Mouse (Mus musculus): Measurements from ENCODE around the gene Hipk3. TPM values are rescaled to one million over a fixed set of nuclear protein-coding genes. Genes with fewer than 3 reads are reported as not detected.

Gene Hipk3
- total RNA-seq, 2 experiments from 2014 or later: 85.7 to 86.5 TPM

DNA sequence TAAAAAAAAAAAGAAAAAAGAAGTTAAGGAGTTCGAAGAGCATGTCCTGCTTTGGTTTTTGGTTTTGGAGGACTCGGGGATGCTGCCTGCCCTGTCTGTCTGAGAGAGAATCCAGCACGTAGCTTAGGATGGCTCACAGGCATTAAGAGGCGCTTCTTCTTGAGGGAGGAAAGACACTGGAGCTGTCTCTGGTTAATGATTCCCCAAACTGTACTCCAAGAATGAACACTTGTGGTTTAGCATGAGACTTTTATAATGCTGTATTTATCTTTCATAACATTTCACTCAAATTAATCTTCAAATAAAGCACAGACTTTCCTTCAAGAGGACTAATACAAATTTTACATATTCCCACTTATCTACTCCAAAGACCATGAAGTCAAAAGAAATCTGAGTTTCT is 15.2 kb downstream of the Hipk3 start:
- DNase-seq (ENCODE audit: low spot score in 2 of 2): no peak
- intact Hi-C loops (cut with DNase I): no loop called here

DNA sequence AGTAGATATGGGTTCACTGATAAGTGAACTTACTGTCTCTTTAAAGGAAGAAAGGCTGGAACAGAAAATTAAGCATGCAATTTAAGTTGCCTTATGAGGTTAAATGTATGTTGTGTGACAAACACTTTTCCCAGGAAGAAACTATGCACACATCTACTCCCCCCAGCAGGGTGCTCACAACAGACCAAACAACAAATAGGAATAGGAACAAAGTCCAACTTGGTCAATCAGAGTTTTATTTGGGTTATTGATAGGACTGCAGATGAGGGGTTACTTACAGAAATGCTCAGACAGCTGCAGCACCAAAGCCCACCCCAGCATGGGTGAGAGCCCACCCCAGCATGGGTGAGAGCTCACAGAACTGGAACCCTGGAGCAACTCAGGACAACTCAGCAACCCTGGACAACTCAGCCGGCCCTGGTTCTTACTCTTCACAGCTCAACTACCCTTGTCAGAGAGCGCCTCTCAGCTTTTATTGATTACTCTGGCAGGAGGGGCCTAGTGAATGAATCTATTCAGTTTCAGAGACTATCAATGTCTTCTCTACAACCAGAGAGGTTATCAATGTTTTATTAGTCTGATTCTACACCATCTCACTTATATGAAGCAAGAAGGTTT is 16.7 kb downstream of the Hipk3 start:
- intact Hi-C loops (cut with DNase I): no loop called here
- DNase-seq (ENCODE audit: low spot score in 2 of 2): no peak

DNA sequence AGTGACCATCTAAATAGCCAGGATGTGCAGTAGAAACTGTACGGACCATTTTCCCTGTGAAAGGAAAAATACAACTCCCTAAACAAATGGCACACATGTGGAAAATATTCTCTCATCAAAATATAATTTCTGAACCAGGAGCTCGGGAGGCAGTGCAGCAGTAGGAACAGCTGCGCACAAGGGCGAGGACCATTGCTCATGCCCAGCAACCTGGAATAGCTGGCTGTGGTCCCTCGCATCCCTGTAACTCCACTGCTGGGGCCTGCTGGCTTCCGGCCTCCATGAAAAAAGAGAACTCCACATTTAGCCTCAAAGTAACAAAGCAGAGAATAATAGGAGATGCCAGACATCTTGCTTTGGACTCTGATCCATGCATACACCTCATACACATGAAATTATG is 22.2 kb downstream of the Hipk3 start:
- intact Hi-C loops (cut with DNase I): no loop called here

DNA sequence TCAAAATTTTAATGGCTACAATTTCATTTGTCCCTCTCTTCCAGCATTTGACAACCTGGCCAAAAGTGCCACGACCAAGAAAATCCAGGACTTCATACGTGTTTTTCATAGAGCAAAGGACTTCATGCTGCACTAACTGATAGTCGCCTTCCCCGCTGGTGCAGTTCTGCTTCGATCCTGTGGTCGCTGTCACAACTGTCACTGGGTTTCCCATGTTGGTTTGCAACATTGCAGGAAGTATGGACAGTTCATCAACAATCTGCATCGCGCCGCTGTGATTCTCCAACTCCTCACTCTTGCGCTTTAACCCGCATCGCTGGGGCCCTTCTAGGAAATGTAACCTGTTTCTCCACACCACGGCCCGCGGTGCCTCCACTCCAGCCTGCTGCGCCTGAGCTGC is 23.1 kb downstream of the Hipk3 start:
- no peak for DNase-seq (ENCODE audit: low spot score in 2 of 2)
- intact Hi-C loops (cut with DNase I): no loop called here

More for the DNA sequence above, 22.2 kb downstream of the Hipk3 start:
- no peak for DNase-seq (ENCODE audit: low spot score in 2 of 2)

DNA sequence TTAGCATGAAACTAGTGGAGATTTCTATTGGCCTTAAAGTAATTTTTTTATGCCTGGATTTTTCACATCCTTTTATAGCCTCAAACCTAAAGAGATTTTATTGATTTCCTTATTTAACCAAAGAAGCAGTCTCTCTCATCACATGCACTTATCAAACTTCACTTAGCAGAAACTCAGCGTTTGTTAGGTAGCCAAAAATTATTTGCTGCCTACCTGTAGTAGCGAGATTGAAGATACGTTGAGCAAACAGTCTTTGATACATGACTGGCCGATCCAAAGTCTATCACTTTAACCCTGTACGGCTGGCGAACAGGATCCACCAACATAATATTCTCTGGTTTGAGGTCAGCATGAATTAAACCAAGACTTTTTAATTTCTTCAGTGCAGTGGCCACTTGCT is 23.7 kb downstream of the Hipk3 start:
- intact Hi-C loops (cut with DNase I): no loop called here
- no peak for DNase-seq (ENCODE audit: low spot score in 2 of 2)

DNA sequence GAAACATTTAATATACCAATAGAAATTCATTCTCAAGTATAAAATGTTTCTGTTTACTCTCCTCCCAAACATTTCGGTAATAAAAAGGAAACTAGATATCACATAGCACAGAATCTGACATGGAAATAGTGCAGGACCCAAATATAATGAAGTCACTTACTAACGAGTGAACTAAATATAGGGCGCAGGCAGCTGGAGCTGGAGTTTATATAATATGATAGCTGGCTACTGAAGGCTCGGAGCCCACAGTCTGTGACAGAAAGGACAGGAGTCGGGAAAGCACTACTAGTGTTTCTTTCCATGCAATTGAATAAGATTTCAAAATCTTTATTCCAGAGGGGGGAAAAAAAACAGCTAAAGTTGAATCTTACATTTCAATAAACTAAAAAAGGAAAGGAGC is 25.8 kb downstream of the Hipk3 start:
- intact Hi-C loops (cut with DNase I): no loop called here
- DNase-seq (ENCODE audit: low spot score in 2 of 2): peak in 1 of 2 experiments; percentile 72

DNA sequence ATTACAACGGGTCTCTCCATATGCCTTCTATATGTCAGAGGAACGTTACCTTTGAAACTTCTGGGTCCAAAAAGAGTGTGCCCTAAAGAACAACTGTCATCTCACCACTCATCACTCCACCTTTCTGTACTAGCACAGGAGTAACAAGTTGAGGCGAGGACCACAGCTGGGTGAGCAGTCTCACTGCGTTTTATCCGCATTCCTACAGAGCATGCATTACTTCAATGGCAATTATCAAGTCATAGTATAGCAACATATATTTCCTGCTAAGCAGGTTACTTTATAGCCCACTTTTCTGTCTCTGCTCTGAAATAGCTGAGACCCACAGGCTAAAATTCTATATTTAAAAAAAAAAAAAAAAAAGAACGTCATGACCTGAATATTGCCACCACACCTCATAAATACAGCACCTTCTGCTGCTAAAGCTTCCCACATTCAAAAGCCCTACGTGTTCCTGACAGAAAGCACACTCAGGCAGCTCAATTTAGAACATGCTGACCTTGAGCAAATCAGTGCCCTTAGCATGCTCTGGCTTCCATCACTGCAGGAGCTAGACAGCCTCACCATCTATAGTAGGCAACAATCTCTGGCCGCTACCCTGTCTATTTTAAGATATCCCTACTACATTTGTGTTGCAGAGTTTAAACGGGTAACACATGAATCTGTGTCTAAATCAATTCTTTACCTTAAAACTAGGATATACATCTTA is 27.2 kb downstream of the Hipk3 start:
- intact Hi-C loops (cut with DNase I): no loop called here
- DNase-seq (ENCODE audit: low spot score in 2 of 2): peak in 1 of 2 experiments; percentile 31

DNA sequence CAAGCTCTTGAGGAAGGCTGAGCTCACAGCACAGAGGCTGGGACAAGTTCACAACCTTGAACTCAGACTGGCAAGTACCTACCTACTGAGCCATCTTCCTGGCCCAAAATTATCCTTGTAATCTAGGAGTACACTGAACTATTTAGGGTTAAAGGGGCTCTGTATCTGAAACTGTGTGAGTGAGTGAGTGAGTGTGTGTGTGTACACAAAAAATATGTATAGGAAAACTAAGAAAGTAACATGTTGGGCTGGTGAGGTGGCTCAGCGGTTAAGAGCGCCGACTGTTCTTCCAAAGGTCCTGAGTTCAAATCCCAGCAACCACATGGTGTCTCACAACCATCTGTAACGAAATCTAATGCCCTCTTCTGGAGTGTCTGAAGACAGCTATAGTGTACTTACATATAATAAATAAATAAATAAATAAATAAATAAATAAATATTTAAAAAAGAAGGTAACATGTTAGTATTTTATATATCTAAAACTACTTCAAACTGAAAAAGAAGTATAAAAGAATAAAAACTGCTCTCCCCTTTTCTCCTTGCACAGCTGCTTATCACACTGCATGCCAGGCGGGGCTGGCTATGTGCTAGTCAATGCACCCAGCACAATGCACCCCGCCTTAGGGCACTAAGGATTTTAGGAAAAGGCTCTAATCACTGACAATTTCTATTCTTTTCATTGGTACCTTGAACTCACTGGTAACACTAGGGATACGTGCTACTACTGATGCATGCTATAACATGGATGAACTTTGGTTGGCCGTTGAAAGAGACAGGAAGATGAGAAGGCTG is 28.4 kb downstream of the Hipk3 start:
- no peak for DNase-seq (ENCODE audit: low spot score in 2 of 2)

DNA sequence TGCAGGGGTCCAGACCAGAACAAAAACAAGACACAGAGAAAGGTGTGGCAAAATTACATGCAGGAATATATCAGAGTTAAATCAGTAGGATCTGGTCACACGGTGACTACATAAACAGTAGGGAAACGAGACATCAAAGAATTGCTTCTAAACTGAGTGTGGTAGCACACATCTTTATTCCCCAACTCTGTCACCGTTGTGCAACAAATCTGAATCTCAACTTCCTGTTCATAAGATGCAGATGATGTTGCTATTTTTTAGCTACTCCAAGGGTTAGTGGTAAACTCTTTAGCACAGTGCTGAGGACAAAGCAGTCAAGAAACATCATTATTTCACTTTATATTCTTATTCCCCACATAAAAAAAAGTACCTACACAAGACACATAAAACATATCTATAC is 34.2 kb downstream of the Hipk3 start:
- no peak for DNase-seq (ENCODE audit: low spot score in 2 of 2)
- intact Hi-C loops (cut with DNase I): no loop called here

More for the DNA sequence above, 28.4 kb downstream of the Hipk3 start:
- intact Hi-C loops (cut with DNase I): no loop called here

DNA sequence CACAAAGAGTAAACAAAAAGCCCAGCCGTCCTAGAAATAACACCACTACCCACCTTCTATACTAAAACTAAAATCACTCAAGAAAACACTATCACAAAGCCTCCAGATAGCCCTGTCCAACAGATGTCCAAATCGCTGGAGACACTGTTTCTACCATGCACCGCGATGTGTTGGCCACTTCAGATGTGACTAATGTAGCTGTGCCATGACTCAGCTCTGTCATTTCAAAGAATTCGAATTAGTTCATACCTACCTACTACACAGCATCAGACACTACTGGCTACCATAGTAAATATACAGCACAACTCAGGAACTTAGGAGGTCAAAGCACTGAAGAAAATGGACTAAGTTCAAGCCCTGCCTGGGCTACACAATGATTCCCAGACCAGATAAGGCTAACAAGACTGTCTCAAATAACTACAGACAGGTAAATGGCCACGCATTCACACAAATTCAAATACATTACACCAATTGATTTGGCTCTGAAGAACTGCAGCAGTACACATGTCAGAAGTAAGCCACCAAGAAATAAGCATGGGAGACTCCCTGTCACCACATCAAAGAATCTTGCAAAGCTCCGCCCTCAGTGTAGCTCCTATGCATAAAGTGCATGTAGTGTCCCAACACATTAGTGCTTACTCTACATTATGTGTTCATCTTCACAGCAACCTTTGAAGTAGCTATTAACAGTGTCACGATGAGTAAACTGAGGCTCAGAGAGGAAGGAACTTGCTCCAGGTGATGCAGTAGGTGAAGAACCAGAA is 35.5 kb downstream of the Hipk3 start:
- intact Hi-C loops (cut with DNase I): no loop called here
- DNase-seq (ENCODE audit: low spot score in 2 of 2): peak in 1 of 2 experiments; percentile 52

DNA sequence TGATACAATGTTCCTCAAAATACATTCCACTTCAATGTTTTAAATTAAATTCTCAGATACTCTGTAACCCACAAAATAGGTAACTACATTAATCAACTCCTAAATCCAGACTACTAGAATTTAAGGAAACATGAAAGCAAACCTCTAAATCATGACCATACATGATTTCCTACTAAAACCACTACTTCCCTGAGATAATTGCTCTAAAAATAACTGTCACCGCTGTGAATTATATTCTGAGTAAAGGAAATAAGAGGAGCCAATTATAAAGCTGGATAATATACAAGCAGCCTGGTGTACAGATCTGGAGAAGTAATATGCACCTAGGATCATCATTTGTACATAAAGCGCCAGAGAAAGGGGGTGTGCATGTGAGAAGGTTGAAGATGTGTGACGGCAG is 37.1 kb downstream of the Hipk3 start:
- intact Hi-C loops (cut with DNase I): no loop called here
- DNase-seq (ENCODE audit: low spot score in 2 of 2): no peak

DNA sequence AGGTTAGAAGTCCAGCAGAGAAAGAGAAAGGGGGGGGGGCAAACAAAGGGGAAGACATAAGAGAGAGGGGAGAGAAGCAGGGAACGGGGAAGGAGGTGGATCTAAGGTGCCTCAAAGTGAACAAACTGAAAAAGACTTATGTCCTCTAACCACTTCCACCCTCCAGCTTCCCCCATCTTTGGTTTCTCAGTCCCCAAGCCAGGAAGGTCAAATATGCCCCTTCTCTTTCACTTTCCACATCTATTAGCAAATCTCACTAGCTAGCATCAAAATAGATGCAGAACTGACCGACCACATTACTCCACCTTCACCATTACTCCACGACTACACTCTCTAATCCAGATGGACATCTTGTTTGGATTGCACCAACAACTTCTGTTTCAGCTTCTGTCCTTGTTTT is 43.6 kb downstream of the Hipk3 start:
- no peak for DNase-seq (ENCODE audit: low spot score in 2 of 2)
- intact Hi-C loops (cut with DNase I): no loop called here

DNA sequence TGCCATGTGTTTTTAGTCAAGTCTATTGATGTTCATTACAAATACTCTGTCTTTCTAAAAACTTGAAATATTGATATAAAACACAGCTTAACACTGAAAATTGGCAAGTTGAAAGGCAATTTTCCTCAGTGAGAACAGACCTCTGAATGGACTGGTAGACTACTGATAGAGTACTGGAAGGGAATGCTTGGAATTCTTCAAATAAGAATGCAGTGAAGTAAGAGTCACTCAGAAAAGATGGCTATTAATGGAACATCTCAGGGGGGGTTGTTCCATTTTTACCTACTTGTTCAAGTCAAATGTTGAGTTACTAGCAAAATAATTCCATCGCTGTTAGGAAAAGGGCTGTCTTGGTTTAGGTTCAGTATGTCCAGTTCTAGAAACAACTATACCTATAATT is 45.1 kb downstream of the Hipk3 start:
- no peak for DNase-seq (ENCODE audit: low spot score in 2 of 2)
- intact Hi-C loops (cut with DNase I): loop anchor here (5.0 to 10.0 kb wide), 2 partner anchors 43 to 414 kb away; partner anchors contain the start of gene Hipk3

DNA sequence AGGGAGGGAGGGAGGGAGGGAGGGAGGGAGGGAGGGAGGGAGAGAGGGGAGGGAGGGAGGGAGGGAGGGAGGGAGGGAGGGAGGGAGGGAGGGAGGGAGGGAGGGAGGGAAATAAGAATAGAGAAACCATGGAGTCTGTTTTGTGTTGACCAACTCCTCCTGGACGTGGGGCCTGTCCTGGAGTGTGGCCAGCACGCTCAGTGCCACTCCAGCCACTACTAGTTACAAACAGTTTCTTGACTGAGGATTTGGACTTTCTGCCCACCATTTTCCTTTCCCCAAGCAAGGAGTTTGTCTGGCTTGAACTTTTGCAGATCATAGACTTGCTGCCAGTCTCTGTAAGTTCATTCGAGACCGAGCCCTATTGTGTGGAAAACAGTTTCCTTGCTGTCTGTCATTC is 46.0 kb downstream of the Hipk3 start:
- intact Hi-C loops (cut with DNase I): loop anchor here (5.0 to 10.0 kb wide), 2 partner anchors 44 to 413 kb away; partner anchors contain the start of gene Hipk3
- DNase-seq (ENCODE audit: low spot score in 2 of 2): no peak

DNA sequence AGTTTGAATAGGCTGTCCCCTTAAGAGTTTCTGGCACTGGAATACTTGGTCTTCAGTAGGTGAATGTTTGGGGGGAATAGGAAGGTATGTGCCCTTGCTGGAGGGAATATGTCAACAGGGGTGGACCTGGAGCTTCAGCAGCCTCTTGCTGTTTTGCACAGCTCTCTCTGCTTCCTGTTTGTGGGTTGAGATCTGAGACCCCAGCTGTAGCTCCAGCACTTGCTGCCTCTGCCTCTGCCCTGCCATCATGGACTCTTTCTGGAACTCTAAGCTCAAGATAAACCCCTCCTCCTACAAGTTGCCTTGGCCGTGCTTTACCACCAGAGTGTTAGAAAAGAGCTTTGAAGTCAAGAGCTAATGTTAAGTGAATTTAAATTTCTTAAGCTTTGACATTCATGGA is 48.2 kb downstream of the Hipk3 start:
- DNase-seq (ENCODE audit: low spot score in 2 of 2): no peak
- intact Hi-C loops (cut with DNase I): loop anchor here (5.0 to 10.0 kb wide), 2 partner anchors 46 to 411 kb away; partner anchors contain the start of gene Hipk3

DNA sequence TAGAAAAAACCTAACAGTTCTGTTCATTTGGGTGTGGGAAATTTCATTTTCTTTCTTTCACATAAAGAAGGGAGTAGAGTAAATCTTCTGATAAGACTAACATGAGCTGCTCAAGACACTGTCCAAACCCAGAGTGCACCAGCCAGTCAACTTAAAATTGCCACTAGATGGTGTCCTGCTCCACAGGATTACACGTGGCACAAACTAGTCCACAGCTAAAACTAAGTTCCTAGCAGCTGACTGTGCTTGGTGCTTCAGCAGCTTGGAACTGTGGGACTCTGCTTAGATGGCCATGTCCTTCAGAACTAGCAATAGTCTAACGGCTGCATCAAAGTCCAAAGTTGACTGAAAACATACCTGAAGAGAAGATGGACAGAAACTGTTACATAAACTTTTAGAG is 49.5 kb downstream of the Hipk3 start:
- intact Hi-C loops (cut with DNase I): loop anchor here (1.0 to 10.0 kb wide), 3 partner anchors 48 to 410 kb away; partner anchors contain the start of gene Hipk3
- DNase-seq (ENCODE audit: low spot score in 2 of 2): peak; percentile 57 to 85

DNA sequence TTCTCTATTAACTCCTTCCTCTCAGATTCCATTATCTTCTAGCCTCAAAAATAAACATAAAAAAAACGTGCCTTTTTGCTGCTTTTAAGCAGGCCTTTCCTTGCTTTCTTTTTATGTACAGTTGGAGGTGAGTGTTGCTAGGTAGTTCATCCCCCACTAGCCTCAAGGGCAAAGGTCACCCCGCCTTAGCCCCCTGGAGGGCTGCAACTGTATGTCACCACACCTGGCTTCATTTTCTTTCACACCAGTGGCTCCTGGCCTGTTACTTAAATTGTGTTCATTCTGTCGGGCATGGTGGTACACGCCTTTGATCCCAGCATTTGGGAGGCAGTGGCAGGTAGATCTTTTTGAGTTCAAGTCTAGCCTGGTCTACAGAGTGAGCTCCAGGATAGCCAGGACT is 51.9 kb downstream of the Hipk3 start:
- DNase-seq (ENCODE audit: low spot score in 2 of 2): no peak
- intact Hi-C loops (cut with DNase I): loop anchor here (10.0 kb wide), 1 partner anchor 408 kb away; no protein-coding TSS in a partner anchor

DNA sequence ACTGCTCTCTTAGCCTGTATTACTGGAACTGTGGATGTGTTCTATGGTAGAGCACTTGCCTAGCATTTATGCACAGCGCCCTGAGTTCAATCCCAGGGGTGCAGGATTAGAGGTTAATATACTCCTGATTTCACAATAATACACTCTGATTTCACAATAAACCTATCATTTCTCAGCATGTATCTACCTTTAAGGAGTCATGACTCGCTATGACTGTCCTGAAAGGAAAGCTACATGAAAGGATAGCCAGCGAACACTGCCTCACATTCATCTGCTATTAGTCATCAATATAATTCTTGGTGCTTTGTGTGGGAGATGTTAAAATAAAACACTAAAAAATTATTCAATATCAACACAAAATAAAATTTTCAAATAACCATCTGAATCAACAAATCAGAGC is 58.0 kb downstream of the Hipk3 start:
- intact Hi-C loops (cut with DNase I): loop anchor here (10.0 kb wide), 1 partner anchor 381 kb away; no protein-coding TSS in a partner anchor

DNA sequence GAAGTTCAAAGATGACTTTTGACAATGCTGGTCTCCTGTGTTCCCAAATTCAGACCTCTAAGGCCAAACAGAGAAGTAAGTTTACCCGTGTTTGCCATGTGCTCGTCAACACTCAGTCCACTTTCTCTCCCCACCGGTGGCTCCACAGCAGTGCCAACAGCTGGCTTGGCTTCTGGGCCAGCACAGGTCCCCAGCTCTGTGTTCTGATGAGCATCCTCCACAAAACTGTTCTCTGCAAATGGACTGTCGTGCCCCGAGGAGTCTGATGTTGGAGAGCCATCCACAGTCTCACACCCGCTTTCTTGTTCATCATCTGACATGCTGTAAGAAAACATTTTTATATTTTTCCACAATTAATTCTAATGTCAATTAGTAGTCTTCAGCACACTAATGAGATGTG is 63.2 kb downstream of the Hipk3 start:
- DNase-seq (ENCODE audit: low spot score in 2 of 2): no peak
- intact Hi-C loops (cut with DNase I): loop anchor here (10.0 kb wide), 1 partner anchor 376 kb away; no protein-coding TSS in a partner anchor

More for the DNA sequence above, 58.0 kb downstream of the Hipk3 start:
- DNase-seq (ENCODE audit: low spot score in 2 of 2): no peak

Data from left cerebral cortex, postnatal 25 days (tissue).